Mouse (Mus musculus): ENCODE data around the gene Lfng. TPM values are rescaled to one million over a fixed set of nuclear protein-coding genes. Genes with fewer than 3 reads are reported as not detected.
A peak's percentile ranks its signal among the peaks of the same experiment; 100 is the strongest.

Gene Lfng
- total RNA-seq (2021) = 10 to 100 TPM; 19.7 to 20.7 TPM

DNA sequence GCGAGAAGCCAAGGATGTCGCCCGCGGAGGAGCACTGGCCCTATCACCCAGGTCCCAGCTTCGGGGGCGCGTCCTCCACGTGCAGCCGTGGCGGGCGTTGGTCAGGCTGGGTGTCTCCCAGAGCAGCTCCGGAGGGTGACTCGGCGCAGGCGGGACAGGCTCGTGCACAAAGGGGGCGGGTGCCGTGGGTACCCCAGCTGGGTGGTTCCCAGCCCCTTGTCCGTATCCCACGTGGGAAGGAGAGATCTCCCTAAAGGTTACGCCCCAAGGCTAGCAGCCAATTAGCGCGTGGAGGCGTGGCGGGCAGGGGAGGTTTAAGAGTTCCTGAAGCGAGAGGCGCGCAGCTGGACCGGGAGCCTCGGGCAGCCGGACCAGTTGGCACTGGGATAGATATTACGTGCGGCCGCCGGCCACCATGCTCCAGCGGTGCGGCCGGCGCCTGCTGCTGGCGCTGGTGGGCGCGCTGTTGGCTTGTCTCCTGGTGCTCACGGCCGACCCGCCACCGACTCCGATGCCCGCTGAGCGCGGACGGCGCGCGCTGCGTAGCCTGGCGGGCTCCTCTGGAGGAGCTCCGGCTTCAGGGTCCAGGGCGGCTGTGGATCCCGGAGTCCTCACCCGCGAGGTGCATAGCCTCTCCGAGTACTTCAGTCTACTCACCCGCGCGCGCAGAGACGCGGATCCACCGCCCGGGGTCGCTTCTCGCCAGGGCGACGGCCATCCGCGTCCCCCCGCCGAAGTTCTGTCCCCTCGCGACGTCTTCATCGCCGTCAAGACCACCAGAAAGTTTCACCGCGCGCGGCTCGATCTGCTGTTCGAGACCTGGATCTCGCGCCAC, at the start of gene Lfng:
Gene Lfng, plus strand, starts transcription at position 320 of the 835 bp plus-strand sequence.
- DNase-seq = peak; percentile 93
- intact Hi-C loops (cut with DNase I) = no loop called here

DNA sequence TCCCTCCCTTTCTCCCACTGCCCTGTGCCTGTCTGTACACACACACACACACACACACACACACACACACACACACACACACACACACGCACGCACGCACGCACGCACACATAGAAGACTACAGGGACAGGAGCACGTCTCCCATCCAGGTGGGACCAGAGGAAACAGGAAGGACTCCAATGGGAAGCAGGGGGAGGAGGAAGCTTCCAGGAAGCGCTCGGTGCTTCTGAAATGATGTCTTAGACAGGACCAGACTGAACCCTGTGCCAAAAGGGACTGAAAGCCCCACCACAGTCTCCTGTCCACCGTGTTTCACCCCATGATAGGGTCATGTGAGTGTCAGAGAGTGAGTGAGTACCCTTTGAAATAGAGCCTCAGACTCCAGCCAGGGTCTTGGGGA, 44.5 kb upstream of the Lfng start:
- no peak for DNase-seq
- intact Hi-C loops (cut with DNase I) = no loop called here

GRCm38 (mm10) chr5:140564896-140565295, 42.2 kb upstream of the Lfng start, which contains the start of gene Grifin:
Gene Grifin (minus strand): TSS chr5:140565071.
- intact Hi-C loops (cut with DNase I) = no loop called here
- no peak for DNase-seq

DNA sequence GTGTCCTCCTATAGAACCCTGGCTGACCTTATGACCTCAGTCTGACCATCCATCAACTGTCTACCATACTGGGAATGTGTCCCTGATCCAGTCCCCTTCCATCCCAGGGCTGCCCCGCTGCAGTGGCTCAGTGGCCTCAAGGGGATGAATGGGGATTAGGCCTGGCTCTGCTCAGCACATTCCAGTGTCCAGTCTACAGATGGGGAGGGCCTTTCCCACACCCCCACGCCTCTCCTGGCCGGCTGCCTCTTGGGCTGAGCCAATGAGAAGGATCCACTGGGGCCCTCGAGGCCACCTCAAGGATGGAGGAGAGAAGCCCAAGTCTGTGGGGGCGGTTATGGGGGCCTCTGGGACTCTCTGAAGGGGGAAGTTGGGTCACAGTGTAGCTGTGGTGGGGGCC, 41.7 kb upstream of the Lfng start:
- DNase-seq = peak; percentile 55
- intact Hi-C loops (cut with DNase I) = no loop called here

GRCm38 (mm10) chr5:140565856-140566255, 41.3 kb upstream of the Lfng start:
- peak; percentile 31 for DNase-seq
- intact Hi-C loops (cut with DNase I) = no loop called here

- no peak for DNase-seq
- intact Hi-C loops (cut with DNase I) = no loop called here
Measured at GRCm38 (mm10) chr5:140566271-140566670, 40.8 kb upstream of the Lfng start.

- intact Hi-C loops (cut with DNase I) = no loop called here
- peak; percentile 66 for DNase-seq
Measured at GRCm38 (mm10) chr5:140567321-140567720, 39.8 kb upstream of the Lfng start.

- DNase-seq = no peak
Measured at GRCm38 (mm10) chr5:140567751-140568150, 39.4 kb upstream of the Lfng start.

GRCm38 (mm10) chr5:140568321-140568970, 38.7 kb upstream of the Lfng start:
- intact Hi-C loops (cut with DNase I) = no loop called here
- DNase-seq = peak; percentile 66

More at GRCm38 (mm10) chr5:140567751-140568150, 39.4 kb upstream of the Lfng start:
- intact Hi-C loops (cut with DNase I) = no loop called here

- DNase-seq = no peak
- intact Hi-C loops (cut with DNase I) = no loop called here
Measured at GRCm38 (mm10) chr5:140569032-140569595, 38.0 kb upstream of the Lfng start.

DNA sequence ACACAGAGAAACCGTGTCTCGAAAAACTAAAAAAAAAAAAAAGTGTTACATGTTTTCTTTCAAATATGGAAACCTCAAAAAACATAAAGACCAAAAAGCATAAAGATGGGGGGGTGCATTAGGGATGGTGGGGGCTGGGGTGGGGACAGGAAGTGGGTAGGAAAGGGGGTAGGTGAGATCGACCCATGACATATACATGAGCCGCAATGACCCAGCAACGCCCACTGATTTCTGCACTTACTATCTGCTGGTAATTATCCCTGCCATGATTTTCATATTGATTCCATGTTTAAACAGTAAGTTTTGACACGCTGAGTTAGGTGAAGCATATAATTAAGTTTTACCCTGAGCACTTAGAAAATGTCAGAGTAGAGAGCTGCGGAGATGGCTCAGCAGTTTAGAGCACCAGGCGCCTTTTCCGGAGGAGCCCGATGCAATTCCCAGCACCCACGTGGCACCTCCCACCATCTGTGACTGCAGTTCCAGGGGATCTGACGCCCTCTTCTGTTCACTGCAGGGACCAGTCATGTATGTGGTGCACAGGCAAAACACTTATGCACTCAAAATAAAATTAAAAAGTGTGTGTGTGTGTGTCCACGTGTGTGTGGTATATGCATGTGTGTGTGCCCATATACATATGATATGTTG, 36.8 kb upstream of the Lfng start:
- intact Hi-C loops (cut with DNase I) = no loop called here
- DNase-seq = no peak

DNA sequence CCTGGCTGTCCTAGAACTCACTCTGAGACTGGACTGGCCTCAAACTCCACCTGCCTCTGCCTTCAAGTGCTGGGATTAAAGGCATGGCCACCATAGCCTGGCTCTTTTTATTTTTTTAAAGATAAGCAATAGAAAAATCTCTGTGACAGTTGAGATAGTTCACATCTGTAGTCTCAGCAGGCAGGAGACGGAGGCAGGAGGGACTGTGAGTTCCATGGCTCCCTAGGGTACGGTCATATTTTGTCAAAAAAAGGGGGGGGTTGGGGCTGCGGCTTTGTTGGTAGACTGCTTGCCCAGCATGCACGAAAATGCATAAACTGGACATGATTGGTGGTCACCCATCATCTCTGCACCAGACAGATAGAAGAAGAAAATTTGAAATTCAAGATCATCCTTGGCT, 35.9 kb upstream of the Lfng start:
- no peak for DNase-seq
- intact Hi-C loops (cut with DNase I) = no loop called here

- DNase-seq = peak; percentile 61
- intact Hi-C loops (cut with DNase I) = no loop called here
Measured at GRCm38 (mm10) chr5:140571673-140572072, 35.4 kb upstream of the Lfng start.

DNA sequence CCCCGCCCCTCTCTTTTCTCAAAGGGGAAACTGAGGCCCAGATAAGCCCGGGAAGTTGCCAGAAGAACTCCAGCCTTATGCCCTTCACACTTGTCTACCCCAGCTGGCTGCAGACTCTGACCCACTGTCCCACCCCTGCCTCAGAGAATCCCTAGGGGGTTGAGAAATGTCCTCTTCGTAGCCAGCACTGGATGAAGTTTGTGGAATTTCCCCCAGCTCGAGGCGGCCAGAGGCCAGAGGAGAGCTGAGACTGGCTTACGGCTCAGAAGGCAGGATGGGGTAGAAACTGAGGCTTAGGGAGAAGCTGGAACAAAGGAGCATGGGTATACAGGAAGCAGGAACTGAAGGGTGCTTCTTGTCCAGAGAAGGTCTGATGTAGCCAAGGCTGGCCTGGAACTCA, 34.5 kb upstream of the Lfng start:
- no peak for DNase-seq
- intact Hi-C loops (cut with DNase I) = no loop called here

DNA sequence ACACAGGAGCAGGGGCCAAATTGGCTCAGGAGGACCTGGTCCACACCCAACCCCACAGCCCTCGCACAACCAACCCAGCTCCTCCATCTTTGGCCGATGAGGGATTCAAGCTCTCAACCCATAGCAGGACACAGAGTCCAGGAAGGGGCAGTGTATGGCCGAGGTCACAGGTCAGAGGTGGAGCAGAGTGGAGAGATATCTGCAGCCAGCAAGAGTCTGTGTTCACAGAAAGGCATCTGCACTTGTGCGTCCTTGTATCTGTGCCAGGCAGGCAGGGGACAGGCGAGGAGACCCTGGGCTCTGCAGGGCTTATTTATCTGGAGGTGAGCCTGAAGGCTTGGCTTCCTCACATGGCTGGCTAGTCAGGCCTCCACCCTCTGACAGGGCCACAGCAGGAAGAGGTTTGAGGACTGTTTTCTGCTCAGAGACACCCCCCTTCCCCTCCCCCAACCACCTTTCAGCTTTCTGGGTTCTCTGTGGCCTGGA, 31.7 kb upstream of the Lfng start:
- intact Hi-C loops (cut with DNase I) = no loop called here
- no peak for DNase-seq

GRCm38 (mm10) chr5:140579221-140579620, 27.9 kb upstream of the Lfng start:
- intact Hi-C loops (cut with DNase I) = no loop called here
- no peak for DNase-seq

DNA sequence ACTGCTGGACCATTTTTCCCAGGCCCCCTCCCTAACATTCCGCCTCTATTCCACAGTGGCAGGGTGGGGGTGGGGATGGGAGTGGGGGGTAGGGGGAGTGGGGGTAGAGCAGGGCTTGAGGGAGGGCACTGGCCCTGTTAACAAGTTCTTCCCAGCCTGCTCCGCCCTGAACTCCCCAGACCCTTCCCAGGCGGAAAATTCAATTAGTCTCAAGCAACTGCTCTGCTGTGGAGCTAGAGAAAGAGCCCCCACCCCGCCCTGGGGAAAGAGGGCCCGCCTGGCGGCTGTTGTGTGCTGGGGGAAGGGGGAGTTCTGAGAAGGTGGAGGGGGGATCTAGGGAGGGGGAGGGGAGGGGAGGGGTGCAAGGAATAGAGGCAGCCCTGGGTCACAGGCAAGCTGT, 27.3 kb upstream of the Lfng start:
- DNase-seq = peak; percentile 62
- intact Hi-C loops (cut with DNase I) = no loop called here

DNA sequence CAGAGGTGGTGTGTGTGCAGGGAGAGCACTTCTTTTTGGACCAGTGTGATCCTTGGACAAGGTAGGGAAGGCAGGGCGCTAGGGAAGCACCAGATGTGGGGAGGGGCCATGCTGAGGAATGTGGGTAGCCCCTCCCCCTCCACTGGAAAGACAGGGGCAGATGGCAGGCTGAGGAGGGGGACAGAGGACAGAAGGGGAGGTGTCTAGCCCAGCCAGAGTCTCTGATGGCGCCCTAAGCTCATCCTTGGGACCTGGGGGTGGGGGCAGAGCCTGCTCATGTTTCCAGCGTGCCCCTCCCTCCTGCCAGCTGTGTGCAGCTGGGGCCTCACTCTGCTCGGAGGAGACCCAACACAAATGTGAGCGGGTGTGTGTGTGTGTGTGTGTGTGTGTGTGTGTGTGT, 25.6 kb upstream of the Lfng start:
- intact Hi-C loops (cut with DNase I) = no loop called here
- DNase-seq = no peak

- peak; percentile 37 for DNase-seq
- intact Hi-C loops (cut with DNase I) = no loop called here
Measured at GRCm38 (mm10) chr5:140582995-140583731, 24.0 kb upstream of the Lfng start.

GRCm38 (mm10) chr5:140583732-140584368, 23.3 kb upstream of the Lfng start:
- intact Hi-C loops (cut with DNase I) = no loop called here
- DNase-seq = peak; percentile 35

Data from left cerebral cortex, postnatal 4 days (tissue).